Mouse (Mus musculus): ENCODE data around the gene Stub1. TPM values are rescaled to one million over a fixed set of nuclear protein-coding genes. Genes with fewer than 3 reads are reported as not detected.

Stub1 gene
- polyA plus RNA-seq (2012; ENCODE audit: low replicate concordance), result 69.3 and 104 TPM in 2 replicates

DNA sequence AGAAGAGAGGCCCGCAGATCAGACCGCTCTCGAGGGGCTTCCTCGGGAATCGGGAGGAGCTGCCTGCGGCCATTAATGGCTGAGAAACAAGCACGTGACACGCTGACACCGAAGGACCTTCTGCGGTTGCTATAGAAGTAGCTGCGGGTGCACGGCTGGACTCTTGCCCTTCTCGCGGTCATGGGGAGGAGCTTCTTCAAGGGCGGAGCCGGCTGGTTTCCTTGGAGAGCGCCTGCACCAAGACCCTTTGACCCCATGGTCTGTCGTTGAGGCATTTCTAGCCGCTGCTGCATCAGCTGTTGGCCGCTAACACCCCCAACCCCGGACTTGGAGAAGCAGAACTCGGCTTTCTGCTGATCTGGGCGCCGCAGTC, at the start of gene Stub1:
TSS of gene Stub1 (minus strand) at position 114 of the 373 bp plus-strand sequence.

GRCm38 (mm10) chr17:25880196-25880910, 47.1 kb upstream of the Stub1 start, which contains the start of gene Wfikkn1:
Wfikkn1 (minus strand) TSS chr17:25880858.

GRCm38 (mm10) chr17:25874721-25875170, 41.5 kb upstream of the Stub1 start, which contains the start of gene Mettl26:
Mettl26 (plus strand) TSS chr17:25875074.

GRCm38 (mm10) chr17:25868601-25869191, 35.5 kb upstream of the Stub1 start, which contains the start of gene Mcrip2:
Mcrip2 (minus strand) TSS chr17:25868764.

DNA sequence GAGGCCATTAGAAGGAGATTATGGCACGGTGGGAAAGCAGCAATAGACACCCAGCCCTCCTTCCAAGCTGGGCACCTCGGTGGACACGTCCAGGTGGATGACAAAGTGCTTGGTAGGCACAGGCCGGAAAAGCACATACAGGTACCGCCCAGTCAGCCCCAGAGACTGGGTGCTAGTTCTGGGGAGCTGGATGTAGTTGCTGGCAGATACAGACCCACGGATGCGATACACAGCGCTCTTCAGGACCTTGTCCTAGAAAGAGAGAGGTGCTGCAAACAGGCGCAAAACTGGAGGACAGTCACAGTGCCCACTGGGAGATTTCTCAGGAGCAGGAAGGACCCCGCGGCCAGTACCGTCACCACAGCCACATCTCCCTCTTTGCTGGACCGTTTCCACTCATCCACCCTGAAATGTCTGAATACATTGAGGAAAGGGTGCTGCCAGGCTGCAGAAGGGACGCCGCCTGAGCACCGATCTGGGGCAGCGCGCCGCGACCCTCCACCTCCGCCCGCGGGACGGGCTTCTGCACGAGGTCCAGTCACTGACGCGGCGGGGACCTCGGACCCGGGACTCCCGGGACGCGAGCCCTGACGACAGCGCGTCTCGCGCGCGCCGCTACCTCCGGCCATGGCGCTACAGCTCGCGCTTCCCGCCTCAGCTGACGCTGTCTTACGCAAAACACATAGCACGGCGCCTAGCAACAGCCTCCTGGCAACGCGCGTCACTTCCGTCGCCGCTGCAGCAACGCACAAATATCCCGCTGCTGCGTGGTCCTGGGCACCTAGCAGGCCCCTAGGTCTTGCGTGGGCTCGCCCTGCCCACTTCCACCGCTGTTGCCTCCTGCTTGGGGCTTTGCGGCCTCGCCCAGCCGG, 27.9 kb upstream of the Stub1 start, which contains the start of gene Wdr90:
TSS of gene Wdr90 (minus strand) at position 670 of the 872 bp plus-strand sequence.

DNA sequence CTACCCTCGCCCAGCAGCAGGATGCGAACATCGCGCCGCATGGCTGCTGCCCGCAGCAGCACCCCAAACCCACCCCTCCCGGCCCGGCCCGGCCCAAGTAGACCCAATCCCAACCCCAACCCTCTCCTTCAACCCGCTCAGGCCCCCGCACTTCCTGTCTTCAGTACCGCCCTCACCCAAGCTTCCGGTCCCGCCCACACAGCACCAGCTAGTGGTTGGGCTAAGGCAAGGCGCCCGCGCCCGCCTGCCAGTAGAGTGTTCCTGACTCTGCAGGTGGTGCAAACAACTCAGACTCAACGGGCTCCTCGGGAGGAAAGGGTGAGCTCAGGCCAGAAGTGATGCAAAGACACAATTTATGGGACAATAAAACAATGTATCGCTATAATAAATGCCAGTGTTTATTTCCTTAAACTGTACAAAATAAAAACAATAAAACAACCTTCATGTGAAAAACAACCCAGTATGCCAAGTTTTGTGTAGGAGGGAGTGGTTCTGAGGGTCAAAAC, 11.2 kb upstream of the Stub1 start, which contains the start of gene Rhot2:
TSS of gene Rhot2 (minus strand) at position 456 of the 506 bp plus-strand sequence.

DNA sequence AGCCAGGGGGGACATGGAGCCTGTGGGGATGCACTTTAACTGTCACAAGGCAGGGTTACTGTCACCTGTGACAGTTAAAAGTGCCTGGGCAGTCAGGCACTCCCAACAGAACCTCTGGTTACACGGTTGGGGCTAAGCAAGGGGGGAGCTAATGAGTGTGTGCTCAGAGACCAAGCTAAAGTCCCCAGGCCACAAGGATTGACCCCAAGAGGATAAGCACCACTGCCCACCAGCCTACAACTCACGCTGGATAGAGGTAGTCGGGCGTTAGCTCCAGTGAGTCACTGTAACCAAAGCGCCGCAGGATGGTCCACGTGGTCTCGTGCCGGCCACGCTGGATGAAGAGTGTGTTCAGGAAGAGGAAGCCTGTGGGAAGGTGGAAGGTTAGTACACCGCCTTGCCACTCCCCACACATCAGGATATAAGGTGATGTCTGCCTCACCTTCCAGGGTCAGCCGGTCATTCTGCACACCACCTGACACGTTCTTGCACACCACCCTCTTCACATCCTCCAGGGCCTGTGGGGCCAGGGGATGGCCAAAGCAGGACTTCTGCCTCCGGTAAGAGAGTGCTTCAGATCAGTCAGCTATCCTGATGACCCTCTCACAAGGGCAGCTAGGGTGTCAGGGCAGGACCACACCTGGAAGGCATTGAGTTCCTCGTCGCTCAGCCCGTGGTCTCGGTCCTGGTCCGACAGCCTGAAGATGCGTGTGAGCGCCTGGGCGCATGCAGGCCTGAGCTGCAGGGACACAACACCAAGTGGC, 8.1 kb upstream of the Stub1 start, which contains the start of gene Gm20683:
TSS of gene Gm20683 (minus strand) at position 647 of the 764 bp plus-strand sequence.

GRCm38 (mm10) chr17:25837076-25837410, 3.8 kb upstream of the Stub1 start, which contains the start of gene Rhbdl1:
Rhbdl1 (minus strand) TSS chr17:25837295.

GRCm38 (mm10) chr17:25828712-25829557, 4.3 kb downstream of the Stub1 start, which contains the start of gene Jmjd8:
Jmjd8 (plus strand) TSS chr17:25828867.

GRCm38 (mm10) chr17:25823452-25823851, 9.8 kb downstream of the Stub1 start, which contains the start of gene Wdr24:
Wdr24 (plus strand) TSS chr17:25823627.

DNA sequence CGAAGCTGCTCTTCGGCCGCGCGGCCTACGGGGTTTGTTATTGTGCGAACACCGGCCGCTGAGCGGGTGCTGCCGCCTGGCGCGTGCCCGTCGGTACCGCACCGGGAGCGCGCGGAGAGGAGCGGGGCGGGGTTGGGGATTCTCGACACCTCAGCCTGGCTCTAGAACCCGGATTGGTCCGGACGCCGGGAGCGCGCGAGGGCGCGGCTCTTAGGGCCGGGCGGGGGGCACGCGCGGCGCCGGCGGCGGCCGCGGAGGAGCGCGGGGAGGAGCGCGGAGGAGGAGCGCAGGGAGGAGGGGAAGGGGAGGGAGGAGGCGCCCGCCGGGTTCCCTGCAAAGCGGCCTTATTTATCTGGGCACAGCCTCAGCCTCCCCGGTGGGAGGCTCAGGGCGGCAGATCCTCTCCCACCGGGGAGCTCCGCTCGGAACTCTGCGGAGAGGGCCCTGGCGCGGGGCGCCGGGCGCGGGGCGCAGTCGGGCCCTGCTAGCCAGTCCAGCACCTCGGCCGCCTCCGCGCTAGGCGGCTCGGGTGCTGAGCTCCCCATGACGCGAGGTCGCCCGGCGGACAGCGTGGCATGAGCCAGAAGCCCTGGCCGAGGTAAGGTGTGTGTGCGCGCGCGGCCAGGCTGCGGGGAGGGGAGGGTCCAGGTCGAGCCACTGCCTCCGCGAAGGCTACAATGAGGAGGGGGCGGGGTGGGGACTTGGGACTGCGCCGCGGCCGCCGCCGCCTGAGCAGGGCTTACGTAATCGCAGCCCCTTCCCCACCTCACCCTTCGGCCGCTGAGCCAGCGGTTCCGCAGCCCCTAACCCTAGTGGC, 24.2 kb downstream of the Stub1 start, which contains the start of gene Fbxl16:
TSS of gene Fbxl16 (plus strand) at position 297 of the 817 bp plus-strand sequence.

DNA sequence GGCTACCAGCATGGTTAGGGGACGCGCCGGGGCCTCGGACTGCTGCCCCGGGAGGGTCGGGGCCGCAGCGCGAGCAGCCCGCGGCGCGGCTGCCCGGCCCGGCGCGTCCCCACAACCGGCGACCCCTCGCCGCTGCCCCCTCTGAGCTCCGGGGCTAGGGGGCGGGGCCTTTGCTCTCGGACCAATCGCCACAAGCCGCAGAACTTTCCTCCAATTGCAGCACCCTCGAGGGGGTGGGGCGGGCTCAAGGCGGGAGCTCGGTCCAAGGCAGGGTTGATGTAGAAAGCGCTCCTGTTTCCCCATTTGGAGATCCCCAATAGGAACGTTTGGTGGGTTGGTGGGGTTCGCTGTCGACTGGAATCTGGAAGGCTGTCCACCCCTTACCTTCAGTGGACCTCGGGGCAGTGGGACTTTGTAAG, 36.2 kb downstream of the Stub1 start, which contains the start of gene Metrn:
TSS of gene Metrn (minus strand) at position 186 of the 419 bp plus-strand sequence.

GRCm38 (mm10) chr17:25795609-25796092, 37.6 kb downstream of the Stub1 start, which contains the start of gene AC134908.4:
AC134908.4 (minus strand) TSS chr17:25795659.

DNA sequence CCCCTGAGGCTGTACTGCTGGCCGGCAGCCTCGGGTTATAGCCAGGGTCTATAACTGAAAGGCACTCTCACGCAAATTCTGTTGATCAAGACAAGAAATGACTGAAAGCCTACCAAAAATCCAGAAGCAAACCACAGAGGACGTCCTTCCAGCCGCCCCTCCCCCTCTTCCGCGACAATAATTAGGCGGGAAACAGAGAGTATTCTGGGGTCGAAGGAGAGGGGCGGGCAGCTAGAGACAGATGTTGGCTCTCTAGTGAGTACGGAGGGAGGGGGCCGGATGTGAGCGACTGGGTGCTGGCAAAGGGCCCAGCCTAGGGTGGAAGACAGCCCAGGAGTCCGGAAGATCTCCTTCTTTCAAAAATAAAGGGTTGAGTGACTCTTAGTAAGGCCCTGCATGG, 40.6 kb downstream of the Stub1 start, which contains the start of gene Fam173a:
TSS of gene Fam173a (minus strand) at position 287 of the 400 bp plus-strand sequence.

GRCm38 (mm10) chr17:25786280-25786679, 46.9 kb downstream of the Stub1 start, which contains the start of gene Ccdc78:
Ccdc78 (plus strand) TSS chr17:25786580.

DNA sequence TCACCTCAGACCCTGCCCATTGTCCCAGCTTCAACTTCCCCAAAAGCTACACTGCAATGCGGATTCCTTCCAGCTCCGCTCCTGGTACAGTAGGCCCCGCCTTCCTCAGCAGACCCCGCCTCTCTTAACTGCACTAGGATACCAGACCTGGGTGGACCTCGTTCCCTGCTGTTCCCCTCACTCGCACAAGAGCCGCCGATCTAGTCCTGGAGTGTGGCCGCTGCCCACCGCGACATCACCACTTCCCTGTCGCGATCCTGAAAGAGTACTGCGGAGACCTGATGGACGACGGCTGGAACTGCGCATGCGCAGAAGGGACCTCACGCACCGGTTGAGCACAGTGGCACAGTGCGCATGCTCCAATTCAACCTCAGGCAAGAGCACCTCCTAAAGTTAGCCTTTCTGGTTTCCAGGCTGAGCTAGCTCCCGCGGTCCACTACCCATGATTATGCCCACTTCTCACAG, 47.9 kb downstream of the Stub1 start, which contains the start of gene Haghl:
TSS of gene Haghl (minus strand) at position 393 of the 465 bp plus-strand sequence.

Data from hematopoietic multipotent progenitor cell, adult 10-12 weeks (in vitro differentiated cells).